25 mouse cellular contexts compared by ENCODE assay signal in genomic region chr10:128601499-128601898, GRCm38 (mm10).
"Had no signal": no experiment of that assay in that cellular context is flagged by ENCODE, and none has a peak within 500 bp of the region (broad histone marks: within the 10 kb centered on the region; RNA-seq: fewer than 3 reads in every experiment).

No protein-coding gene starts in this region.

- H3K4me1 ChIP-seq: hindbrain, embryonic 10.5 days; hindbrain, embryonic 12.5 days; limb, embryonic 13.5 days; limb, embryonic 15.5 days had no signal

- H3K36me3 ChIP-seq: heart, embryonic 10.5 days; heart, embryonic 12.5 days; hindbrain, embryonic 10.5 days; hindbrain, embryonic 12.5 days; intestine, embryonic 15.5 days; limb, embryonic 13.5 days; limb, embryonic 15.5 days; liver, embryonic 12.5 days had no signal

- ATAC-seq: hindbrain, embryonic 16.5 days; inflammation-experienced regulatory T-cells, adult 6 months; intestine, embryonic 15.5 days; intestine, postnatal 0 days; liver, embryonic 12.5 days had no signal

- H3K4me3 ChIP-seq: gastrocnemius, adult 2 months; heart, embryonic 10.5 days; heart, embryonic 12.5 days; hindbrain, embryonic 10.5 days; hindbrain, embryonic 12.5 days; intestine, embryonic 15.5 days; layer of hippocampus, adult 2 months; limb, embryonic 13.5 days; limb, embryonic 15.5 days; liver, embryonic 12.5 days had no signal

- DNase-seq: gastrocnemius, adult 2 months; gastrocnemius, postnatal 10 days; gastrocnemius, postnatal 25 days; heart, adult 18-20 months; heart, postnatal 10 days; heart, postnatal 4 days; kidney, adult 18-20 months; kidney, adult 8-10 months; kidney, postnatal 10 days; kidney, postnatal 4 days; left cerebral cortex, postnatal 4 days had no signal

- H3K9ac ChIP-seq: heart, embryonic 12.5 days; hindbrain, embryonic 12.5 days; hindbrain, embryonic 14.5 days; intestine, embryonic 15.5 days; limb, embryonic 13.5 days; limb, embryonic 15.5 days; liver, embryonic 12.5 days; liver, embryonic 14.5 days had no signal

- H3K9me3 ChIP-seq: heart, embryonic 10.5 days; heart, embryonic 12.5 days; hindbrain, embryonic 10.5 days; hindbrain, embryonic 12.5 days; intestine, embryonic 15.5 days; limb, embryonic 13.5 days; limb, embryonic 15.5 days; liver, embryonic 12.5 days had no signal

- H3K27ac ChIP-seq: gastrocnemius, adult 2 months; heart, embryonic 10.5 days; hindbrain, embryonic 10.5 days; hindbrain, embryonic 12.5 days; hindbrain, embryonic 14.5 days; intestine, embryonic 15.5 days; layer of hippocampus, adult 2 months; limb, embryonic 13.5 days; limb, embryonic 15.5 days; liver, embryonic 12.5 days; liver, embryonic 14.5 days had no signal
